Mouse (Mus musculus): Measurements from ENCODE around the gene Ufd1.

Gene Ufd1

GRCm38 (mm10) chr16:18811468-18812384 lies at the start of gene Ufd1, which contains the start of gene Cdc45:
TSS of gene Ufd1 (plus strand) at chr16:18811779.
TSS of gene Cdc45 (minus strand) at chr16:18811987.
- peak; percentile 83 to 85 for DNase-seq (ENCODE audit: low read depth in 2 of 2, low spot score in 2 of 2)

- DNase-seq (ENCODE audit: low read depth in 2 of 2, low spot score in 2 of 2), result no peak
Observed at GRCm38 (mm10) chr16:18762960-18763359, 48.6 kb upstream of the Ufd1 start.

- no peak for DNase-seq (ENCODE audit: low read depth in 2 of 2, low spot score in 2 of 2)
Observed at GRCm38 (mm10) chr16:18766390-18766789, 45.2 kb upstream of the Ufd1 start.

GRCm38 (mm10) chr16:18769501-18769900 lies 42.1 kb upstream of the Ufd1 start:
- no peak for DNase-seq (ENCODE audit: low read depth in 2 of 2, low spot score in 2 of 2)

GRCm38 (mm10) chr16:18773936-18774335 lies 37.6 kb upstream of the Ufd1 start:
- DNase-seq (ENCODE audit: low read depth in 2 of 2, low spot score in 2 of 2), result no peak

- no peak for DNase-seq (ENCODE audit: low read depth in 2 of 2, low spot score in 2 of 2)
Observed at GRCm38 (mm10) chr16:18775621-18776555, 35.7 kb upstream of the Ufd1 start.

GRCm38 (mm10) chr16:18776556-18777100 lies 35.0 kb upstream of the Ufd1 start, which contains the start of gene Cldn5:
TSS of gene Cldn5 (plus strand) at chr16:18776847.
- no peak for DNase-seq (ENCODE audit: low read depth in 2 of 2, low spot score in 2 of 2)

GRCm38 (mm10) chr16:18777101-18778080 lies 34.2 kb upstream of the Ufd1 start:
- no peak for DNase-seq (ENCODE audit: low read depth in 2 of 2, low spot score in 2 of 2)

- no peak for DNase-seq (ENCODE audit: low read depth in 2 of 2, low spot score in 2 of 2)
Observed at GRCm38 (mm10) chr16:18778461-18778860, 33.1 kb upstream of the Ufd1 start.

- DNase-seq (ENCODE audit: low read depth in 2 of 2, low spot score in 2 of 2), result no peak
Observed at GRCm38 (mm10) chr16:18781810-18782209, 29.8 kb upstream of the Ufd1 start.

- DNase-seq (ENCODE audit: low read depth in 2 of 2, low spot score in 2 of 2), result no peak
Observed at GRCm38 (mm10) chr16:18785025-18785424, 26.6 kb upstream of the Ufd1 start.

- no peak for DNase-seq (ENCODE audit: low read depth in 2 of 2, low spot score in 2 of 2)
Observed at GRCm38 (mm10) chr16:18785485-18785884, 26.1 kb upstream of the Ufd1 start.

GRCm38 (mm10) chr16:18786652-18787051 lies 24.9 kb upstream of the Ufd1 start:
- no peak for DNase-seq (ENCODE audit: low read depth in 2 of 2, low spot score in 2 of 2)

GRCm38 (mm10) chr16:18788627-18789406 lies 22.8 kb upstream of the Ufd1 start:
- DNase-seq (ENCODE audit: low read depth in 2 of 2, low spot score in 2 of 2), result no peak

- no peak for DNase-seq (ENCODE audit: low read depth in 2 of 2, low spot score in 2 of 2)
Observed at GRCm38 (mm10) chr16:18795223-18795899, 16.2 kb upstream of the Ufd1 start.

GRCm38 (mm10) chr16:18796645-18797044 lies 14.9 kb upstream of the Ufd1 start:
- DNase-seq (ENCODE audit: low read depth in 2 of 2, low spot score in 2 of 2), result no peak

GRCm38 (mm10) chr16:18798151-18798550 lies 13.4 kb upstream of the Ufd1 start:
- DNase-seq (ENCODE audit: low read depth in 2 of 2, low spot score in 2 of 2), result no peak

- no peak for DNase-seq (ENCODE audit: low read depth in 2 of 2, low spot score in 2 of 2)
Observed at GRCm38 (mm10) chr16:18798841-18799240, 12.7 kb upstream of the Ufd1 start.

- DNase-seq (ENCODE audit: low read depth in 2 of 2, low spot score in 2 of 2), result no peak
Observed at GRCm38 (mm10) chr16:18805746-18806145, 5.8 kb upstream of the Ufd1 start.
